Mouse (Mus musculus) spleen, adult 12 weeks (tissue): ENCODE measurements around the gene Tsr3.

Source experiments
- DNase-seq: peaks from one replicate; pipeline ENCODE4 v3.0.0; 2022; ENCODE audit warnings: low spot score

The Tsr3 gene

GRCm38 (mm10) chr17:25244239-25244638 lies 4.3 kb downstream of the Tsr3 start:
- DNase-seq: no peak

- DNase-seq: no peak
Measured at GRCm38 (mm10) chr17:25248033-25248750, 8.2 kb downstream of the Tsr3 start.

- no peak for DNase-seq
Measured at GRCm38 (mm10) chr17:25250181-25250835, 10.3 kb downstream of the Tsr3 start.

- no peak for DNase-seq
Measured at GRCm38 (mm10) chr17:25252643-25253042, 12.7 kb downstream of the Tsr3 start.

- DNase-seq: no peak
Measured at GRCm38 (mm10) chr17:25253760-25254159, 13.8 kb downstream of the Tsr3 start.

GRCm38 (mm10) chr17:25255110-25255509 lies 15.1 kb downstream of the Tsr3 start:
- no peak for DNase-seq

- DNase-seq: no peak
Measured at GRCm38 (mm10) chr17:25256140-25256754, 16.3 kb downstream of the Tsr3 start, which contains the start of gene Baiap3. Baiap3 (minus strand) TSS chr17:25256364.

GRCm38 (mm10) chr17:25257804-25258261 lies 17.9 kb downstream of the Tsr3 start:
- no peak for DNase-seq

GRCm38 (mm10) chr17:25264453-25264852 lies 24.5 kb downstream of the Tsr3 start:
- no peak for DNase-seq

- DNase-seq: no peak
Measured at GRCm38 (mm10) chr17:25270795-25271335, 30.9 kb downstream of the Tsr3 start.

- peak; percentile 42 for DNase-seq
Measured at GRCm38 (mm10) chr17:25272326-25272725, 32.4 kb downstream of the Tsr3 start.

GRCm38 (mm10) chr17:25272951-25273705 lies 33.2 kb downstream of the Tsr3 start:
- DNase-seq: peak; percentile 92

- DNase-seq: peak; percentile 94
Measured at GRCm38 (mm10) chr17:25273706-25274501, 33.9 kb downstream of the Tsr3 start.

GRCm38 (mm10) chr17:25274571-25275346 lies 34.8 kb downstream of the Tsr3 start, which contains the start of gene Ube2i:
Ube2i (minus strand) TSS chr17:25274622.
- DNase-seq: no peak

GRCm38 (mm10) chr17:25275833-25276232 lies 35.9 kb downstream of the Tsr3 start:
- no peak for DNase-seq

GRCm38 (mm10) chr17:25282133-25282532 lies 42.2 kb downstream of the Tsr3 start:
- DNase-seq: peak; percentile 17

GRCm38 (mm10) chr17:25285033-25285432 lies 45.1 kb downstream of the Tsr3 start:
- DNase-seq: peak; percentile 53

GRCm38 (mm10) chr17:25288842-25289241 lies 48.9 kb downstream of the Tsr3 start:
- DNase-seq: no peak

GRCm38 (mm10) chr17:25290411-25290810 lies 50.4 kb downstream of the Tsr3 start:
- DNase-seq: no peak
